Mouse (Mus musculus) testis, postnatal 14 days (tissue): ENCODE results near the gene Crcp.
A peak's percentile ranks its signal among the peaks of the same experiment; 100 is the strongest.
"Not testable (repeated sequence)": the region's sequence is repeated elsewhere in the genome, so short reads cannot be mapped to it uniquely, and the experiment has no call there.

Source experiments
- DNase-seq: peaks from one replicate; pipeline ENCODE4 v3.0.0; 2021; ENCODE audit warnings: low spot score

The Crcp gene

DNA sequence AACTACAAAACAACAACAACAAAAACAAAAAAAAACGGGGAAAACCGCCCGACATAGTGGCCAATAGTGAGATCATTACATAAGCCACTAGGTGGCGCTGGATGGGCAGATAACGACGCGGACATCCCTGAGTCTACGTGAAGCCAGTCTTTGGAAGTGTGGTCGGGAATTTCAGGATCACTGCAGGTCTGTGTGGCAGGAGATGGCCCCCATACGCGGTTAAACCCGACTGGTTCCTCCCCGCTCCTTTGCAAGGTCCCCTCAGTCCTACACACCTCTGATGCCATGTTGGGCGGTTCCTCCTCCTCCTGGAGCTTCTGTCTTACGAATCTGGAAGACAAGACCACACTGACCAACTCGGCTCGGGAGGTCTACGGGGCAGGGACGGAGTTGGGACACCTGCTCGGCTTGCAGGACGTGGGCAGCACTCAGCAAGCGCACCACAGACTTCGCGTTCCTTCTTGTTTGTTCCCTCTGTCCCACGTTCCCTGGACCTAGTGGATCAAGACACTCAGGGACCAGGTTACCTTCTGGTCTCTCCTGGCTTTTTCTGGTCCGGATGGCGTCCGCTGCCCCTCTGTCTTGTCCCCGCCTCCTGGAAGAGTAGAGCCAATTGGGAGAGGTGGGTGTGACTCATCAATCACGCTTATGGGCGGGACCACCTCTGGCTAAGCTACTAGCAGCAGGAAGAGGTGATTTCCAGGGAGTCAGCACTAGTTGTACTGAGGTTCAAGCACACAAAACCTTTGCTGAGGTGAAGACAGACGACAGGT is 5.1 kb upstream of the Crcp start:
- DNase-seq: peak; percentile 87

DNA sequence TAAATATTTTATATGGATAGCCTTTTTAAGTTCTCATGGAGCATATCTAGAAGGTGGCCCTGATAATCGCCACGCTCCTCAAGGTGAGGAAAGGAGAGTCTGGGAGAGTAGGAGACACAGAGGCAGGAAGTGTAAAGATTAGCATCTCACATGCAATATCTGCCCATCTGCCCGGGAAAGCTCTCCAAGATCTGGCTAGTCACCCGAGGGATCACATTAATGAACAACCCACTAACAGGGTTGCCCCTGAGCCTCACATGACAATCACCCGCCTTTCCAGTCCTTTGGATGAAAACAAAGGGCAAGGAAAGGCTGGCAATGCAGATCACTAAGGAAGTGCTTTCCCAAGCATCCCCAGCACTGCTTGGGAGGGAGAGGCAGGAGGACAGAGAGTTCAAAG is 2.0 kb upstream of the Crcp start:
- DNase-seq: no peak

DNA sequence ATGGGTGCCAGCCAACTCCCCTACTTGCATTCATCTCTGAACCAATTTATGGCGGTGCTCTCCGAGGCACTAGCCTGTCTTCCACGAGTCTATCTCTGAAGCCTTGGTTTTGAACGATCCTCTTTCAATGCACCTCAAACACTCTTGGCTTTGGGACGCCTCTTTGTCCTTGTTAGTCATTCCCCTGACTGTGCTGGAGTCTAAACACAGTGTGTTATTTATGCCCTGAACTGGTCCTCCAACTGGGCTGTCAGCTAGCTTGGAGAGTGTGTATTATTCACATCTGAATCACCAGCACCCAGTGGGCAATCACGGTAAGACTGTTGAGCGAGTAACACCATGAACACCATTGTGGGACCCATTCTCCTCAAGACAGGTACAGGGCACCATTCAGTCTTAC is 1.4 kb upstream of the Crcp start:
- DNase-seq: no peak

DNA sequence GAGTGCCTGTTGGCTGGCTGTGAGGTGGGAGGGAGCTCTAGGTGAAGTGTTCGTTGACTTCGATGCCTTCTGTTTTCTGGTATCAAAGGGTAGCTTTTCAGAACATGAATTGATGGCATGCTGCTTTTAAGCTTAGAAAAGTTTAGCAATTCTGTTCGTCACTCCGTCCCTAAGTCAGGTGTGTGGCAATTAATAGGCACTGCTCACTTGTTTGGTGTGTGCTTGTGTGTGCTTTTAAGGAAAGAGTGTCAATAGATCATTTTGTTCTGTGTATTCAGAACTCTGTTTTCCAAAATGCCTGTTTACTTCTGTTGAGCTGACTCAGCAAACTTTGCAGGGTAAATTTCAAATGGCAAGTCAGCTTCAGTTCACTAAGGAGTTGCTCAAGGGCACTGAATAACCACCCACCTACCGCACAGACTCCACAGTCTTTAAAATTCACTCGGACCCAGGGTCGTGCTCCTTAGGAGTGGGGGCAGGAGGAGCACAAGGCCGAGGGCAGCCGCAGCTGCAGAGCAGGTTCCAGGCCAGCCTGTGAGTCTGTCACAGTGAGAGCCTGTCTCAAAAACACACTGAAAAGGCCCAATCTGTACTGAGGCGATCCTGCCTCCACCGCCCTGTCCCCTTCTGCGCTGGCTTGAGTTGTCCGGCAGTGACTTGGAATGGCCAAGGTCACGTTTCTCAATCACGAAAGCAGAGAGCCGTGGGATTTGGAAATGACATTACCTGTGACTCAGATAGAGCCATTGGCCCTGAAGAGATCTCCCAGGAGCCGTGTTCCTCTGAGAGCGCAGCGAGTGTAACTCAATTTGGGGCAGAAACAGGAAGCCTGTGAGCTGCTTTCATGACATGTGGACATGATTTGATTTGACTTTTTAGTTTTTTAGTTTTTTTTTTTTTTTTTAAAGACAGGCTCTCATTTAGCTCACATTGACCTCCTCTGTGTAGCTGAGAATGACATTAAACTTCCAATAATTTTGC is 2.6 kb downstream of the Crcp start:
- no peak for DNase-seq

DNA sequence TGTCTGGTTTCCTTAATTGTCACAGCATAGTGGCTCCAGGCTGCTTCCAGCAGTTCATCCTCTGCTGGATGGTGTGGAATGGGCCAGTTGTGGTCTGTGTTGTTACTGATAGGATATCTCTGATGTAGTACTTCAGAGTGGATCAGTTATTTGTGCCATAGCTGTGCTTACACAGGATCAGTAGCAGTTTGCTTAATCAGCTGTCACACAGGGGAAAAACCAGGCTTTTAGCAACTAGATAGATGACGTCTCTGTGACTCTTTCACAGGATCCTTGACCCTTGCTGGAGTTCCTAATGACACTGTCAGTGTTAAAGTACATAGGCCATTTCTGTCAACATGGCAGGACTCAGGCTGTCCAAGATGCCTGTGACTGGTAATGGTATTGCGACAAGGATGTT is 4.8 kb downstream of the Crcp start:
- DNase-seq: no peak

DNA sequence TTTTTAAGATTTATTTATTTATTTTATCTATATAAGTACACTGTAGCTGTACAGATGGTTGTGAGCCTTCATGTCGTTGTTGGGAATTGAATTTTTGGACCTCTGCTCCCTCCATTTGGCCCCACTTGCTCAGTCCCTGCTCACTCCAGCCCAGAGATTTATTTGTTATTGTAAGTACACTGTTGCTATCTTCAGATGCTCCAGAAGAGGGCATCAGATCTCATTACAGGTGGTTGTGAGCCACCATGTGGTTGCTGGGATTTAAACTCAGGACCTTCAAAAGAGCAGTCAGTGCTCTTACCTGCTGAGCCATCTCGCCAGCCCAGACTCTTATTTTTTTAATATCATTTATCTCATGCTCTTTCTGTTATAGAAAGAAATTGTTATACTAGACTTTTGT is 7.2 kb downstream of the Crcp start:
- not testable (repeated sequence) for DNase-seq

DNA sequence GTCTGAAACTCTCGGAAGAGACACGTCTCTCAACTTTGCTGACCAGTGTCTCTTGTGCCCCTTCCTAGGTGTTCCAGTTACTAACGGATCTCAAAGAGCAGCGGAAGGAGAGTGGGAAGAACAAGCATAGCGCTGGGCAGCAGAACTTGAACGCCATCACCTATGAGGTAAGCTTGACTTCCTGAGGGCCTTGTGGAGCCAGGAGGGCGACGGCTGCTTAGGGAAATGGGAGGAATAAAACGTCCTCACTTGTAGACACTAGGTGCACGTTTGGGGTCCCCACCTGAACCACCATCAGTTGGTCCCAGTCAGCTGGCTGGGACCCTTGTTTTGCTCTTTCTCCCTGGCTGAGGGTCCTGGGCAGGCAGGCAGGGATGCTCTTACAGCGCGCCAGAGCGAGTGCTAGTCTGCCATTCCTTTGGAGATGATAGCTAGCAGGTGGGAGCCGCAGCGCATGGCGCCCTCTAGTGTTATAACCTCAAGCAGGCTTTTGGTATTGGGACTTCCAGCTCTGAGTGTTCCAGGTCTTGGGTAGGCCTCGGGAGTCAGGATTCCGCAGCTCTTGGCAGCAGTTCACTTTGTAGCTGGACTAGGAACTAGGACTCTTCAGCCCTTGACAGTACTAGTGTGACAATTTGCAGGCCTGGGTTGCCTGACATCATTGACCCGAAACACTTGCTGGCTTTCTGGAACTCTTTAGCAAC is 8.8 kb downstream of the Crcp start:
- no peak for DNase-seq

DNA sequence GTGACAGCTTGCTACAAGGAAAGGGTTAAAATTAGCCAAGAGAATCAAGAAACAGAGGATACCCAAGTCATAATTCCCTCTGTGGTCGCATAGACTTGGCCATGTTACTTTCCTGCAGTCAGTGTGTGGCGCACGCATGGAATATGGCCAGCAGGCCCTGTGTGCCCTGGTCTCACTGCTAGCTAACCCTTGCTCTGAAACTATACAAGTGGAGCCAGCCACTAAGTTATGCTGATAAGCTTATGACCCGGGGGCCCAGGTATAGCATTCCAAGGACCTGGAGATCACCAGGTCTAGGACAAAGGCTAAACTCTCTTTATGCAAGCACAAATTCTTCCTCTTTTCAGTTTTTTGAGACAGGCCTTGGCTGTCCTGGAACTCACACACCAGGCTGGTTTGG is 11.7 kb downstream of the Crcp start:
- DNase-seq: no peak

DNA sequence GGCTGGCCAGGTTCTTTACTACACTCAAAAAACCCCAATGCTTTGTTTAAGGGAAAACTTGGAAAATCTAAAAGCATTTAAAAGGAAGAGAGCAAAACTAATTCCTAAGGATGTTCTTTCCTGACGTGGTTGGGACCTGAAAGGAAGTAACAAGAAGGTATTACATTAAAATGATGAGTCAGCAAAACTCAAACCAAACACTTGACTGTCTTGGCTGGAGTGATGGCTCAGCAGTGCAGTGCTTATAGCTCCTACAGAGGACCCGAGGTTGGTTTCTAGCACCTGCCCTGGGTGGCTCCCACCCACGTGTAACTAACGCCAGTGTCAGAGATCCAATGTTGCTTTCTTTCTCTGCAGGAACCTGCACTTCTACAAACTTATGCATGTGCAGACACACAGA is 12.2 kb downstream of the Crcp start:
- DNase-seq: no peak

DNA sequence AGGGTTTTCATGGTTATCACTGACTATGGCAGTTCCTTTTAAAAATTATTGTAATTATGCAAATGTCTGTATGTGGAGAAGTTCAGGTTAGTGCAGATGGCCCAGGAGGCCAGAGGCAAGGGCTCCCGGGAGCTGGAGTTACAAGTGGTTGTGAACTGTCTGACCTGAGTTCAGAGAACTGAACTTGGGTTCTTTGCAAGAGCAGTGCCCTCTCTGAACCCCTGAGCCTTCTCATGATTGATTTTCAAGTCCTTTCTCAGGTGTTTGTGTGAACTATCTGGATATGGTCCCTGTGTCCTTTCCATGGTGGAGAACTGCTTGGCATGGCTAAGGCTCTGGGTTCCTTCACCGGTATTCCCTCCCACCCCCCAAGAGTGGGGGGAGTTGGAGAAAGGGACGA is 14.7 kb downstream of the Crcp start:
- no peak for DNase-seq

DNA sequence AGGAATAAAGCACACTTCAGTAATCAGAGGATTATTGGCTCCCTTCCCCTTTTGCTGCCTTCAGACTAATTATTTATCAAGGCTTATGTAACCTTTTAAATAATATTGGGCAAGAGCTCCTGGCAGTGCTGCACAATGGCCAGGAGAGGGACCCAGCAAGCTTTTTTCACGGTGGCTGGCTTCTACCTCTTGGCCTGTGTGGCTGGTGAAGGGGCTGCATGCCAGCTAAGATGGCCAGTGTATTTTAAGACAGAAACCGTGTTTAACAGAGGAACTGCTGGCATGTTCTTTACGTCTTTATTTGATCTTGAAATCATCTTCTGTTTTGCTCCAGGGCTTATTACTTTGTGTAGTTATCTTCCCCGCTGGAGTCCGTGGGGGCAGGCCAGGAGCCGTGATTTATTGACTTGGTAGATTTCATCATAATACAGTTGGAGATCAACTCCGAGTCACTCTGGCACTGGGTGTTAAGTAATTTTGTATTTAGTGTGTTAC is 15.2 kb downstream of the Crcp start:
- DNase-seq: peak; percentile 42

DNA sequence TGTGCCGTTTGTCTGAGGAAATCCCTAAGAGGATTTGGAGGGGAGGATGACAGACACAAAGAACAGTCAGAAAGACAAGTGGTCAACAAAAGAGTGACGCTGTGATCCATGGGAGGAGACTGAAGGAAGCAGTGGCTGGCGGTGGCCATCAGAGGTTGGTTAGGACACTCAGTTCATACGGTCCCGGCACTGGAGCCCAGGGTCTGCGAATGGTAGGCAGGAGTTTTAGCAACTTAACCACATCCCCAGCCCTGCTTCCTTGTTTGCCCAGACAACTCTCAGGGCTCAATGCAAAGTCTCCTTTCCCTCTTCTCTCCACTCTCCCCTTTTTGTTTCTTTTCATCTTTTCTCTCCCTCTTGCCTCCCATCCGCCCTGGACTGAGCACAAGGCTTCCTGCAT is 17.0 kb downstream of the Crcp start:
- no peak for DNase-seq

DNA sequence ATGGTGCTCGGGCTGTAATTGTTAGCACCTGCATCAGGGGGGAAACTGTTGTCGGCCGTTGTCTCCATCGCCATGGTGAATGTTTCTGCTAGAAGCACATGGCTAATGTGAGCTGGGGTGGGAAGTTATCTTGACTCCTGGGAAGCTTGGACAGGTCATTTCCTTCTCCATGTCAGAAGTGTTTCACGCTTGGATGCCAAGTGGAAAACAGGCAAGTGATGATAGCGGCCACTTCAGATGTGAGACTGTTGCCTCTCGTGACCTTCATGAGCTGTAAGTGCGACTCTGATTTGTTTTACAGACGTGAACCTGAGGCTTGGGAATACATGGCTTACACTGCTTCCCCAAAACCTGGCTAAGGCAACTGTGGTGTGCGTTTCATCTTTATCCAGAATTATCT is 17.5 kb downstream of the Crcp start:
- no peak for DNase-seq

DNA sequence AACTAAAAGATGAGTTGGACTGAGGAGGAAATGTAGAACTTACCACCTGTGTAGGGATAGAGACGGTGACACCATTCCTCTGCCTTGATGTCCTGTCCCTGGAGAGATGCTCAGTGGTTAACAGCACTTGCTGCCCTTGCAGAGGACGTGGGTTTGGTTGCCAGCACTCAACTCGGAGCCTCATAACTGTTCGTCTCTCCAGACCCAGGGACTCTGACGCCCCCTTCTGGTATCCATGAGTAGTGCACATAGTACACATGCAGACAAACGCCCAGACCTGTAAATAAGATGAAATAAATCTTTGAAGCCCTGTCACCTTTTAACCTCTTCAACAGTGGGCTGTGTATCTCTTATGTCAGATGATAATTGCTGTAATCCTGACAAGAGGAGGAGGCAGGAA is 17.9 kb downstream of the Crcp start:
- DNase-seq: no peak

DNA sequence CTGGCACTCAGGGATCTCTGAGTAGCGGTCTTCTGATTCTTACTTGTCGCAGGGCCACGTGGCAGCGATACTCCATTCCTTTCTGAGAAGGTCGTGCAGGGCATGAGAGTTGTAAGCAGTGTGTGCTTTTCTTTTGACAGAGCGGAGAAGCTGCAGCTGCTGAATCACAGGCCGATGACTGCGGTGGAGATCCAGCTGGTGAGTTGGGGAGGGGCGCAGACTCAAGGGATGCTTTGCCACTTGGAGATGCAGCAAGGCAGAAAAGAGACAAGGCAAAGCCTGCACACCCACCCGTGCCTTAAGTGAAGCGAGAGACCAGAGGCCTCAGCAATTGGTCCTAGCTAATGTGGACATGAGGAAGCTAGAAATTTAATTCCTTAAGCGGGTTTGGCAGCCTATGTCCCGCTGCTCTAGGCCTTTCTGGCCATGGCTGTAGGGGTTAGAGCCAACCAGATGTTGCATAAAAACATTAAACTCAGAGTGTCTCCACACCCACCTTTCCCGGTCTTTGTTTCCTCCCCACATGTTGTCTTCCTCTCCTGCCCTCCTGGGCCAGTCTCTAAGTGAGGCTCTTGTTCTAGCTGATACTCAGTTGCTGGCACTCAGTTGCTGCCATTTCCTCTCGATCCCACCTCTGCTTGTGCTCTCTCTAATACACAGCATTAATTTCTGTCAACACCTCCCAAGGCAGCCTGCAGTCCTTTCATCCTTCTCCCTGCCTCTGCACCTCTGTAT is 19.9 kb downstream of the Crcp start:
- peak; percentile 39 for DNase-seq

DNA sequence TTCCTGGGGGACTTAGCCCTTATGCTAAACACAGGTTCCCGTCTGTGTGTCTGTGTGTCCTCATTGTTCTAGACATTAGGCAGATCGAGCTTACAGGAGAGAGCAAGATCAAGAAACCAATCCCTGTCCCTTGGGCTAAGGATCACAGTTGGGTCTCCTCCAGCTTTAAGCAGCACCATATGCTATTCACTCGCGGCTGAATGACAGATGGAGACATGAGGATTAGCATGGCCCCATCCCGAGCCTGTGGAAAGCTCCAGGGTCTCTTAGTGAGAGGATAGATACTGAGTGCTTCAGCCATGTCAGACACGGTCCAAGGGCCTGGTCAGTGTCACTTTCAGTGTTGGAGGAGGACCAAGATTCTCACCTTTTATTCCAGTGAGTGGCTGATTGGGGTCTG is 21.3 kb downstream of the Crcp start:
- DNase-seq: no peak

DNA sequence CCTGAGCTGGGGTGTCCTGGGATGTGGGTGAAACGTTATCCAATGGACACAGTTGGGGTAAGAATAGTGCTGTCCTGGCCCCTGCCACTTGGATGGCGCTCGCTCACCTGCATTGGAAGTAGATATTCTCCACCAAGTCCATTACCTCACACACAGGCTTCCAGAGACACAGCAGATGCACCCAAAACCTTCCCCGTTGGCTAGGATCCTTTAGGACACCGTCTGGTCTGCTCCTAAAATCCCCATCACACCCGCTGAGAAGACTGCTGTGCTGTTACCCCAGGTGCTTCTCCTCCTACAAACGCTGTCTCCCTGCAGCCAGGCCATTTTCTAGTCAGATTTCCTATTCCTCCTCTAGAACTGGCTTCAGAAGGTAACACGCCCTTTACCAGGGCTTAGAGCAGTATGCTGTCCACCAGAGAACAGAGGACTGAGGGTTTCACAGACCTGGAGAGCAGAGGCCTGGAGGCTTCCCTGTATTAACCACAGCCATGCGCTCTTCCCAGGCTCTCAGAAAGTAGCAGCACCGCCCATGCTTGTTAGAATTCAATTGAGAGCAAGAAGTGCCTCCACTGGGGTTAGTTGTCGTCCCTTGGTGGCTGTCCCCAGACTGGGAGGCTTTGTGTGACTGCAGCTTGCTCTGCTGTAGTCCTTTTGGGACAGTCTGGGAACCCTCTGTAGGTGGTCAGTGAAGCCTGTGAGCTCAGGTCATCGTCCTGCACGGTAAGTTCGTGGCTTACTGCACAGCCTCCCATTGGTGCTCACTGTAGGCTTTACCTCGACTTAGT is 22.2 kb downstream of the Crcp start:
- DNase-seq: no peak

DNA sequence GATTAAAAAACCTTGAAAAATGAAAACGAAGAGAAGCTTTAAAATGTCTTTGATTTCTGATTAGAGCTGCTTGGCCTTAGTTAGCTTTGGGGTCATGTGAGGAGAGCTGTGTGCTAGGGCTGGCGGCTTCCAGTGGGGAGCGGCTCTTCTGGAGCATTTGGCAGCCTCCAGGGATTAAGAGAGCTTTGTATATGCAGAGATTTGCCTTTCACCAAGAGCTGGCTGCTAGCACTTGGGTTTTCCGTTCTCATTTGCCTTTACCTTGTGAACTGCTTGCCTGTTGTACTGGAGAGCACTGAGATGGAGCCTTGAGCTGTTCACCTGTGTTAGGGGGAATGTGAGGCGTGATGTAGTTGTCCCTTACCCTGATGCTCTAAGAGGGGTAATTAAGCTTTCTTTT is 23.4 kb downstream of the Crcp start:
- DNase-seq: no peak

DNA sequence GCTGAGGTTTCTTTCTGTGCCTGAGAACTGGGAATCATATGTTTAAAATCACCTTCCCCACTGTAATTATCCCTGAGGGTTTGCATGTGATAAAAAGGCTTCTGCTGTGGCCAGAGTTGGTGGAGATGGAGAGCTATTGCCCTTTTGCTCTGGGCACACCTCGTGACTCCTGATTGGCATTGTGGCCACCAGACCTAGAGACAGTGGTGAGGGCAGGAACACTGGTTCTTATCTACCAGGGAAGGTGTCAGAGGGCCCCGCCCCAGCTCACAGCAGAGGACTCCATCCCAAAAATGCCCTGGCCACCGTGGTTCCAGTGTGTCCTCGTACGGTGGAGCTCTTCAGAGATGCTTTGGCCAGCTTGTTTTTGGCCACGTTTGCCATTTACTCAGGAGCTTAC is 23.9 kb downstream of the Crcp start:
- no peak for DNase-seq

DNA sequence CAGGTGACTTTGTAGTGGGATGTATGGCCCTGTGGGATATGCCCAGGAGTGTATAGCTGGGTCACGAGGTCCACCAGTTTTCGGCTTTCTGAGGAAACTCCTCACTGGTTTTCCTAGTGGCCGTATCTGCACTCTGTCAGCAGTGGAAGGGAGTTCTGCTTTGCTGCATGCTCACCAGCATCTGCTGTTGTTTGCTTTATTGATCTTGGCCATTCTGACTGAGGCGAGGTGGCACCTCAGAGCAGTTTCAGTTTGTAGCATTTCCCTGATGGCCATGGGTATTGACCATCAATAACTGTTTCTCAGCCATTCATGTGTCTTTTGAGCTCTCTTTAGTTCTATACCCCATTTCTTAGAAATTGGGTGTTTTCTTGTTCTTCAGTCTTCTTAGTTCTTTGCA is 26.6 kb downstream of the Crcp start:
- no peak for DNase-seq

DNA sequence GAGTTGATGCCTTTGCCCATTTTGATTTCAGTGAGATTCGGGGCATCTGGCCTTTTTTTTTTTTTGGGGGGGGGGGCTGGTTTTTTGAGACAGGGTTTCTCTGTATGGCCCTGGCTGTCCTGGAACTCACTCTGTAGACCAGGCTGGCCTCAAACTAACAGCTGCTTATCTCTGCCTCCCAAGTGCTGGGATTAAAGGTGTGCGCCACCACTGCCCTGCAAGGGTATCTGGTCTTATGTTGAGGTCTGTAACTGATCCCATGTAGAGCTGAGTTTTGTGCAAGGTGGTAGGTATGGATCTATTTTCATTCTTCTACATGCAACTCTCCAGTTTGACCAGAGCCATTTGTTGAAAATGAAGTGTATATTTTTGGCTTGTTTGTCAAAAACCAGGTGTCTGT is 27.2 kb downstream of the Crcp start:
- DNase-seq: no peak
